Mouse (Mus musculus) heart, adult 18-20 months (tissue): ENCODE data around the gene C2cd4b. TPM values are rescaled to one million over a fixed set of nuclear protein-coding genes. Genes with fewer than 3 reads are reported as not detected.
A peak's percentile ranks its signal among the peaks of the same experiment; 100 is the strongest.

Source experiments
- DNase-seq, 2 experiments: peaks; one replicate each; pipeline ENCODE4 v3.0.0; 2021 to 2022; ENCODE audit warnings: mixed read lengths in 1 of 2
- long read RNA-seq, 2 experiments: library from polyadenylated mRNA; stranded (forward); transcript quantifications; one replicate each; pipeline ENCODE4 v2.0.0; 2021
- total RNA-seq, 2 experiments: library from RNA; stranded (reverse); gene quantifications; 2 replicates each; pipeline ENCODE4 v1.2.3; 2021

The C2cd4b gene
- under 1 TPM; 0.52 to 0.72 TPM for total RNA-seq
- long read RNA-seq, experiment 1 = 0 reads
- long read RNA-seq, experiment 2, partial matches to known transcripts = 0 of 2 reads
- long read RNA-seq, experiment 2, other reads (novel, unspliced or antisense) = 1 of 2 reads

DNA sequence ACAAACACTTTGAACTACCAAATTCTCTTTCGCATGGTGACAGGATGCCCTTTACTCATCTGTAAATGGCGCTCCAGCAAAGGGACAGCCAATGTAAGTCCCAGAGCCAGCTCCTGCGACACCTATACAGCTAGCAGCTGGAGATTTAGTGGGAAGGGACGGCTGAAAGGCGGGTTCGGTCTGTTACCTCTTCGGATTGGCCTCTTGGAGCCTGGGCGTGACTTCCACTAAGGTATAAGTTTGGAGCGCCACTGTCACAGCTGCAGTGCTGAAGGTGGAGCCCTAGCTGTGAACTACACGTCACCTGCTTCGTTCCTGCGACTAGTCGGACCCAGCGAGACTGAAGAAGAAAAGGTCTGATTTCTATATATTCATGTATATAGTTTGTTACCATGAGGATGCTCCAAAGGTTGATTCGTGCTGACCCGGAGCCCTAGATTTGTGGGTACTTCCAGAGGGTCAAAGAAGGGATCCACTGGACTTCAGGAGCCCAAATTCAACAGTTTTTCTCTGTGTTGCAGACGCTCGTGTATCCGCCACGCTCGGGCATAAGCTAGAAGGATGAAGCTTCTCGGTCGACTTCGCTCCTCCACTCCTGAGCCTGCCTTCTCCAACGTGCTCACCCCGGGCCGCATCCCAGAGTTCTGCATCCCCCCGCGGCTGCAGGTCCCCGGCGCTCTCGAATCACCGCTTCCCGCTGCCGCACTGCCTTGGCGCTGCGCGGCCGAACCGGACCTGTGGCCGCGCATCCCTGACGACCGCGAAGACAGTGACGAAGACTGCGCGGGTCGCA lies at the start of gene C2cd4b:
TSS of gene C2cd4b (plus strand) at position 275 of the 793 bp plus-strand sequence.
- peak; percentile 65 to 73 for DNase-seq

DNA sequence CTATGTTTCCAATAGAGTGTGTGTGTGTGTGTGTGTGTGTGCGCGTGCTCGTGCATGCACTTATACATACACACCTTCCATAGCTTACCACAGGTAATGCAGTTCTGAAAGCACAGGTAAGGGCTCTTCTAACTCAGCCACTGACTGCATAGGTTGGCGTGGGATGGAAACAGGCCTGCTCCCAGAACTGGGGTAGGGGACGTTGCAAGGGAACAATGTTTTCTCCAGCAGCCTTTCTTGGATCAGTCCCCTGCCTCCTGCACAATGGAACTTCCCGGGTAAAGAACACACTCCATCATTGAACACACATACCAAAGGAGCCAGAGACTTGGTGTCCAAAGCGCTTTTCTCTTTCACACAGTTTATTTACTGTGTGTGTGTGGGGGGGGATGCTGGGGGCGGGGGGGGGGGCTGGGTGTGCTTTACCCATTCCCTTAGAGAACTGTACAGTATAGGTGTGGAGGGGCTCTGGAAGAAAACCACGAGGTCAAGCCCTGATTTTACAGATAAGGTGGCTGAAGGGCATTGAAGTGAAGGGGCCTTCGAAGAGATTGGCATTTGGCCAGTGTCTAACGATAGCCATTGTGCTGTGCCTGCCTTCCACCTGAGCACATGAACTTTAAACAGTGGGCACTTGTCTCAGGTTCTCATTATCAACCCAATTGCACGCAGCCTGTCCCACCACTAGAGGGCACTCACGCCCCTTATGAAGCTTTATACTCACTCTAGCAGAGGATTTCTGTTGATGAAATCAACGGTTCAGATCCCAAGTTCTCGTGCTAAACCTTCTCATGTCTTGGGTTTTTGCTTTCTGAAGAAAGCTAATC lies 48.0 kb upstream of the C2cd4b start:
- peak; percentile 36 to 80 for DNase-seq

GRCm38 (mm10) chr9:67712146-67712545 lies 47.1 kb upstream of the C2cd4b start:
- DNase-seq = no peak

- DNase-seq = no peak
These were observed 42.2 kb upstream of the C2cd4b start for GRCm38 (mm10) chr9:67717081-67717480.

DNA sequence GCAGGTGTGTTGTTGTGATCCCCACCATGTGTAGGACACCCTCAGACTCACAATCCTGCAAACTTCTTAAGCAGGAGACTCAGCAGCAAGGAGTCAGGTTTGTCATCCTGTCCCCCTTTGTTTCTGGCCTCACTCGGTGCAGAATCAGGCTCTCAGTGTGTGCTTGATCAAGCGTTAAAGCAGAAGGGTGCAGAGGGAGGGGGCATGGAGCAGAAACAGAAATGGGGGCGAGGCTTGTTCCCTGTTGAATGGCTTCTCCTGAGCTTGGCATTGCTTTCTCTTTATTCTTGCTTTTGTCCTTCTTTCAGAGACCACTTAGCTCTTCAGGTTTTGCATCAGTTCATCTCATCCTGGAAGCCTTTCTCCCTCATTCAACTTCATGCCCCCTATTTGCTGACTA lies 40.6 kb upstream of the C2cd4b start:
- no peak for DNase-seq

DNA sequence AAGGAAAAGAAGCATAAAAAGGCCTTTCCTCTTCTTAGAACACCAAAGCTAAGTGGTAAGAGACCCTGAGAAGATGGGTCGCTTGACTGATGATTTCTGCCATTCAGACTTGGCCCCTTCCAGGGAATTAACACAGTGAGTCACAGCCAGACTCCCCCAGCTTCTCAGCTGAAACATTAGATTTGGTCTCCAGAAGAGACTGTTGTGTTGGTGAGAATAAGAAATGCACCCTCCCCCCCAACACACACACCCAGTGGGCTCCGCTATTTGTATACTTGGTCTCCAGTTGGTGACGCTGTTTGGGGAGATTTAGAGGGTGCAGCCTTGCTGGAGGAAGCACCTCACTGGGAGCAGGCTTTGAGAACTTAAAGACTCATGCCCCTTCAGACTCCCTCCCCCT lies 39.1 kb upstream of the C2cd4b start:
- DNase-seq = no peak

DNA sequence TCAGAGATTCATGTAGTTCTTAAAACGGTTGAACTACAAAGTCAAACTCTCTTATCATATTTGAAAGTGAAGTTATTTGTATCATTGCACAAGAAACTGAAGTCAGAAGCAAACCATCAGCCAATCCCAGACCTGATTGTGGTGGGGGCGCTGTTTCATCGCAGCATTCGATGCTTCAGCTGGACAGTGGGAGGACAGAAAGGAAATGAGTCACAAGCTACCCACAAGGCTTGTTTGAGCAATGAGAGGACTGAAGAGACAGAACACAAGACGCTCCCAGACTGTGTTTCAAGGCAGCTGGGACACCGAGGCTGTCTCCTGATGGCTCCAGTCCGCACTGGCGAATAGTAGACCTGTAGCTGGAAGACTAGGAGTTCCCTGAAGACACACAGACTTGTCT lies 36.9 kb upstream of the C2cd4b start:
- DNase-seq = peak; percentile 32 to 51

- no peak for DNase-seq
These were observed 34.0 kb upstream of the C2cd4b start for GRCm38 (mm10) chr9:67725196-67725595.

DNA sequence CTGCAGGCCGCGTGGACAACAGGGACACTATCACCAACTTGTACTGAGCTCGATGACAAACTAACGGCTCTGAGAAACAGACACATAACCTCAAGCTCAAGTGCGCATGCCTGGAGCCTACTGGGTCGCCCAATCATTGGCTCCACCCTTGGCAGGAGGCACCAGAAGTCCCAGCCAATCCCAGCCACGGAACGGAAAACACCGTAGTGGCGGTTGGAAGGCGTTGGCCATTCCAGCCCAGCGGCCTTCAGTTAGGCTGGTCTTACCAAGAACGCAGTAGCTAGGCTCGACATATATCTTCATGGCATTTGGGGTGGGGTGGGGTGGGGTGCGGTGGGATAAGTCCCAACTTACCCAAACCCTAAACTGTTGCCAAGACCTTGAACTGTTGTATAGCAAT lies 25.5 kb upstream of the C2cd4b start:
- no peak for DNase-seq

DNA sequence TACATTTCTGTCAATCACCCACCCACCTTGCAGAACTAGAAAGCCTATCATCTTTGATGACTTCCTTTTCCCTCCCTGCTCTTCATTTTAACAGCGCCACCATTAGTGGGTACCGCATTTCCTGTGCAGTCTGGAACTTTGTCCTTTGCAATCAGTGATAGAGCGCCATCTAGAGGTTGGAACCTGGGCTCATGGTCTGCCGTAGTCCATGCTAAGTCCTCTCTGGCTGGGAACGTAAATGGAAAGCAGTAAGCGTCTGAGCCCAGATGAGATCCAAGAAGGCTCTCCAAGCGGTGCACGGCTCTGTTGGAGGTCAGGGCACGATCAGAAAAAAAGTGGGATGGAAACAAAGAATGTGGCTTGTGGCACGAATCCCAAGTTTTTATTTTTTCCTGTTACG lies 23.8 kb upstream of the C2cd4b start:
- peak; percentile 18 to 62 for DNase-seq

GRCm38 (mm10) chr9:67741256-67741655 lies 18.0 kb upstream of the C2cd4b start:
- DNase-seq = no peak

GRCm38 (mm10) chr9:67753411-67754182 lies 5.6 kb upstream of the C2cd4b start:
- DNase-seq = no peak

DNA sequence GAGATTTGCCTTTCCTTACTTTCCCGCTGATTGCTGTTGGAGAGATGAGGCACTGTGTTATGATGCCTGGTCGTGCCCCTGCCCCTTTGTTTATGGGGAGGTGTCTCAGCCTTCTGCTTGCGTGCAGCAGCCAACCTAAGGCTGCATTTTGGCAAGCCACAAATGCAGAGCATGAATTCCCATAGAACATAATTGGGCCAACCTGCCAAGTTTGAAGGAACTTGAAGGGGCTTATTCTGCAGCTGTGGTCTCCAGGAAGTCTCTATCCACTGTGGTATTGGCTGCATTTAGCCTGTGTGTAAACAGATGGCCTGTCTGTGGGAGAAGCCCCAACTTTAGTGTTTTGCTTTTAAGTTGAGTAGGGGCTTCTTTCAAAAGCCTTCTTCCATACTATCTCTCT lies 4.5 kb upstream of the C2cd4b start:
- no peak for DNase-seq

DNA sequence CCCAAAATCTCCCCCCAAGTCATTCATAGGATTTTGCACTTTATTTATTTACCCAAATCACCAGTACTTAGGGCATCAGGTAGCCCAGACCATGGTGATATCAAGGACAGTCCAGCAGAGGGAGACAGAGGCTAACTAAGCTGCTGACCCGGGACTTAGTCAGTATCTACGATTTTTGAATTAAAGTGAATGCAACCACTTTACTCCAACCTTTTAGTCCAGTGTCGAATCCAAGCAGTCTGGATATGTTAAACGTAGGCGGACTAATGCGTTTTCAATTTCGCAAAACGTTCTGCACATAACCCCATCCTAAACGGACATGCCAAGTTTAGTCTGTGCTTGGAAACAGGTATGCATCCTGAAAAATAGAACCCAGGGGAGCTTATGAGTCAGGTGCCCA lies 551 bp upstream of the C2cd4b start:
- DNase-seq = peak; percentile 51 to 78

DNA sequence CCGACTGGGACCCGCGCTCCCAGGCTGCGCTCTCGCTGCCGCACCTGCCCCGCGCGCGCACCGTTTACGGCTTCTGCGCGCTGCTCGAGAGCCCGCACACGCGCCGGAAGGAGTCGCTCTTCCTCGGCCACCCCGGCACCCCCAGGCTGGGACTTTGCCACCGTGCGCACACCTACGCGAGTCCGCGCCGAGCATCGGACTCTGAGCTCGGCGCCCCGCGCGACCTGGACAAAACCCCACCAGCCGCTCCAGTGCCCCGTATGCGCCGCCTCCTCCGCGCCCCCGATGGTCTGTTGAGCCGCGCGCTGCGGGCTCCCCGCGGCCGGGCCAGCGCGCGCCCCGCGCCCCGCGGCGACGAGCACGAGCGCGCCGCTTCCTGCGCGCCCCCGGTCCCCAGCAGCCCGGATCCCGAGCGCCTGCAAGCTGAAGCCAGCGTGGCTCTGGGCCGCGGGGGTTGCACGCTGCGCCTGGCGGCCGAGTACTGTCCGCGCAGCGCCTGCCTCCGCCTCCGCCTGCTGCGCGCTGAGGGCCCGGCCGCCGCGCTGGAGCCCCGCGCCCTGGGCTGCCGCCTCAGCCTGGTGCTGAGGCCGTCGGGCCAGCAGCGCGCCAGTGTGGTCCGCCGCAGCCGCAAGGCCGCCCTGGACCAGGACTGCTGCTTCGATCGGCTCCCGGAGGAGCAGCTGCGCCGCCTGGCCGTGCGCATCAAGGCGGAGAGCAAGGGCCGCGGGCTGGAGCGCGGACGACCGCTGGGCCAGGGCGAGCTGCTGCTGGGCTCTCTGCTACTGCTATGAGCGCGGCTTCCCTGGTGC lies 923 bp downstream of the C2cd4b start:
- peak; percentile 42 to 52 for DNase-seq

DNA sequence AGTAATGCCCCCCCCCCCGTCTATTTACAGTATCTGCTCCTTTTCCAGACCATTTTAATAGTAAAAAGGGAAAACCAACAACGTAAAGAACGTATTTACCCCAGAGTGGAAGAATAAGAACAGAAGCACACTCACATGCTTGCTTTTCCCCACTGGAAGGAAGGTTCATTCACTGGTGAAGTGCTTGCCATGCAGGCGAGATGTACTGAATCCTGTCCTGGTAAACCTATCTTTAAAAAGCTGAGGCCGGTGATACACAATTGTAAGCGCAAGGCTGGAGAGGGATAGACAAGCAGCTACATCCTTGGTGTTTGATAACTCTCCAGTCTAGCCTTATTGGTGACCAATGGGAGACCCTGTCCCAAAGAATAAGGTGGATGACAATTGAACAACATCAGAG lies 1.8 kb downstream of the C2cd4b start:
- no peak for DNase-seq

- DNase-seq = no peak
These were observed 4.1 kb downstream of the C2cd4b start for GRCm38 (mm10) chr9:67763326-67763725.

DNA sequence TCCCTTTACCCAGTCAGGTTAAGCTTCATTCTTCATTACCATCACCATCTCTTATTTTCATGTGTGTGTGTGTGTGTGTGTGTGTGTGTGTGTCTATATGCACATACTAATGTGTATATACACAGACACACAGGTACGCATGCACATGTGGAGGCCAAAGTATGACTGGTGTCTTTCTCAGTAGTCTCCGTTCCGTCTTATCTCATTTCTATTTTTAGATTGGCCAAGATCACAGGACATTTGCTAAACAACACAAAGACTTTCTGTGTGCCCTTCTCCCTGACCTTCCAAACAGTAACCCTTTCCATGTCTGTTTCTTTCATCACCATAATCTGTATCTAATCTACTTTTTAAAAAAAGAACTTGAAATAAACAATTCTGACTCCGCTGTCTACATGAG lies 7.2 kb downstream of the C2cd4b start:
- peak; percentile 25 to 40 for DNase-seq

GRCm38 (mm10) chr9:67766948-67767347 lies 7.7 kb downstream of the C2cd4b start:
- peak; percentile 16 to 37 for DNase-seq

- DNase-seq = no peak
These were observed 9.6 kb downstream of the C2cd4b start for GRCm38 (mm10) chr9:67768843-67769242.

DNA sequence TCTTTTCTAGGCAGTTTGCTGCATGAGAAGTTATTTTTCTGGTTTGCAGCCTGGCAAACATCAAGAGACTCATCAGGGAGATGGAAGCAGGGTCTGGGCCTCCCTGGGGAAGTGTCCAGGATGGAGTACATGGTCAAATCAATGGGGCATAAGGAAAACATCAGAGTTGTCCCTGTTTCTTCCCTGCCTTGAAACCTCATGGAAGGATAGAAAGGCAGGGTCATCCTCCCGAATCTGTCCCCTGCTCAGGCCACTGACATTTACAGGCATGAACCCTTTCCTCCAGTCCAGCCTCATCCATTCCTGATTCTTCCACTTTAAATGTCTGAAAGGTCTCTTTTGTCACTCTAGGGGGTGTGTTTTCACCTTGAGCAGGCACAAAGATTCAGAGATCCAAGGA lies 10.2 kb downstream of the C2cd4b start:
- DNase-seq = no peak

DNA sequence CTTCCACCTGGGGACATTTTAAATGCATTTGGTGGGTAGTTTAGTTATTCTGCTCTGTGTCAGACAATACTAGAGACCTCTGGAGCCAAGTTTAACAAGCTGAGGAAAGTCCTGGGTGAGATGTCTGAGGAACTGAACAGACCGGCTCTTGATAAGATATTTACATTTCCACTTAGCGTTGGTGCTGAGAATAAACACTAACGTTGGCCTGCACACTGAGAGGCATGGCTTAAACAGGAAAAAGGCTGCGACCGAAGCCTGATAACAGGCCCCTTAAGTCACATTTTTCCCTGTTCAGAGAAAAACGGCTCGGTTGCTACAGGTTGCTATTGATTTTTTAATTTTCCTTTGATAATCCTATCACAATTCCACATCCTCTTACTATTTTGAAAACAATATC lies 12.1 kb downstream of the C2cd4b start:
- DNase-seq = no peak
